Mouse (Mus musculus): Measurements from ENCODE around the gene 1700102P08Rik.

1700102P08Rik gene

GRCm38 (mm10) chr9:108412221-108412620 lies 19.6 kb downstream of the 1700102P08Rik start:
- DNase-seq = peak; percentile 30

DNA sequence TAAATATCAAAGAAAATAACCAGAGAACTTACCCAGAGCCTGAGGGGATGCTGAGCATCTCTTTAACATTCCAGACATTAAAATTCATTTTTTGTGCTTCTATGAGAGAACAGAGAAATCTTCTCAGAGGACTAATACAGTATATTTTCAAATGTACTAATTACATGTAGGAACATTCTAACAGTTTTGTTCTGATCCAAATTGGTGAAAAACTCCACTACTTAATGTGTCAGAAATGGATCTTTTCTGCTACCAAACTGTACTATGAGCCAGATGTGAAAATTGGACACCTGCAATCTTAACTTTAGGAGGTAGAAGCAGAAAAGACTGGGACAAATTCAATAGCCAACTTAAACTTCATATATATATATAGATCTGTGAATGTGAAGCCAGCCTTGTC lies 35.8 kb downstream of the 1700102P08Rik start, which contains the start of gene Ccdc36:
TSS of gene Ccdc36 (minus strand) at position 101 of the 400 bp plus-strand sequence.
- DNase-seq = no peak

- no peak for DNase-seq
Measured at GRCm38 (mm10) chr9:108431431-108432067, 38.9 kb downstream of the 1700102P08Rik start.

DNA sequence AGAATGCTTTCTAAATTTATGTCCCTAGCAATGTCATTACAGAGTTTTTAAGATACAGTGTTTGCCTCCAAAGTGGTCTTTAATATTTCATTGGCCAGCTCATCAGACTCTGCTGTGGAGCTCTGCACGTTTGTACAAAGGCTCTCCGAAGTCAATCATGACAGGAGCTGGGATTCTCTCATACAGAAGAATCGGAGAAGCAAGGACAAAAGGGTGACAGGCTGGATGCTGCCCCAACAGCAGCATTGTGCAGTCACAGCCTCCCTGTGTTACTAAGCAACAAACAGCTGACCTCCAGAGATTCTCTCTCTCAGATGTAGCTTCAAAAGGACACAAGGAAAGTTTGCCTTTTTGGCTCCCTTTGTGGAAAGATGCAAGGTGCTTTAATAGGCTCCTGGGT lies 43.6 kb downstream of the 1700102P08Rik start, which contains the start of gene BC048562:
TSS of gene BC048562 (plus strand) at position 301 of the 400 bp plus-strand sequence.
- no peak for DNase-seq

DNA sequence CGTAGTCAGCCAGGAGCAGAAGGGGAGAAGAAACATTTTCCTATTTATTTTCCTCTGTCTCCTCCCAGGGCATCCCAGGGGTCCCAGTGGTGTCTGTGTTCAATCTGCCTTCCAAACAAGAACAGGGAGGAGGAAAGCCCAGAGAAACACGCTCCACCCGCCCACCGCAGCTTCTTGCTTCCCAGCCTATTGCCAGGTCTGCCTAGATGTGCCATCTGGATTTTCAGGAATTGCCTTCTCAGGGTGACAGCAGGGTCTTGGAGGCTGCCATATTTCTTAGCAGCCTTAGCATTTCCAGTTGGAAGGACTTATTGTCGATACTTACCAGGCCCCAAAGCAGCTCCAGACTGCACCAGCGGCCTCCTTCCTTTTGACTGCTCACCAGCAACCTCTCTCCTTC lies 46.6 kb downstream of the 1700102P08Rik start:
- DNase-seq = no peak

DNA sequence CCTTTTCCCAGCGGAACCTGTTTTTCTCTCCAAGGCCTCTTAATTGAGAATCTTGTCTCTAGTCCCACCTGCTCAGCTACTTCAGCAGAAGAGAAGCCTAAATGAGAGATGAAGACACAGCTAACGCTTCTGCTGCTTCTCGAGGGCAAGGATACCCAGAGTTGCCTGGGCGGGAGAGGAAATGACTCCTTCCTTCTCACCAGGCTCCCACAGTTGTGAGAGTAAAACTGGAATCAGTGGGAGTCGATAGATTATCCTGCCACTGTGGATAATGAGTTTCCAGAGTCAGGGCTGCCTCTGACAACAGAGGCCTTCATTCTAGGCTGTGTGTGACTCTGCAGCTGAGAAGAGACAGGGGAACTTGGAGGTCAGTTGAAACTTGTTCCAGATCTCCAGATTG lies 47.9 kb downstream of the 1700102P08Rik start:
- no peak for DNase-seq

DNA sequence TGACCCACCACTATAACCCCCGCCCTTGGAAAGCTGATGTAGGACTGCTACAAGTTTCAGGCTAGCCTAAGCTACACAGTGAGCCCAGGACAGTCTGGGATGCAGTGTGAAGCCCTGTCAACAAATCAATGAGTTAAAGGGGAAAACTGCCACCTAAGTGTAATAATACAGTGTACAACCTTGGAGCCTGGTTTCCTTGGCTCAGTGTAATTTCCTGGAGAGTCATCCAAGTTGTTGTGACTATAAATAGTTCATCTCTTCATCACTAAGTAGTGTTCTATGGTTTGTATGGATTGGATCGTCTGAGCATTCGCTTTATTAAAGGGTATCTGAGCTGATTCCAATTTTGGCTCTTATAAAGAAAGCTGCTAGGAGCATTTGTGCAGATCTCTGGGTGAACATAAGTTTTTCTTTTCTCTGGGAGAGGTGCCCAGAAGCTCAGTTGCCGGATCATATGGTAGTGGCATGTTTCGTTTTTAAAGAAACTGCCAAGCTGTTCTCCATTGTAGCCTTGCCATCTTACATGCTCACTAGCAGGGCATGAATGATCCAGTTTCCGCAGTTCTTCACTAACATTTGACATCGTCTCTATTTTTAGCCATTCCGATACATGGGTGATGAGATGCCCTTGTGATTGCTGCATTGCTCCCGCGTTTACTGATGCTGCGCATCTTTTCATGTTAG lies 48.8 kb downstream of the 1700102P08Rik start:
- DNase-seq = no peak

GRCm38 (mm10) chr9:108445125-108445524 lies 52.5 kb downstream of the 1700102P08Rik start:
- no peak for DNase-seq

- no peak for DNase-seq
Measured at GRCm38 (mm10) chr9:108449860-108450259, 57.3 kb downstream of the 1700102P08Rik start.

DNA sequence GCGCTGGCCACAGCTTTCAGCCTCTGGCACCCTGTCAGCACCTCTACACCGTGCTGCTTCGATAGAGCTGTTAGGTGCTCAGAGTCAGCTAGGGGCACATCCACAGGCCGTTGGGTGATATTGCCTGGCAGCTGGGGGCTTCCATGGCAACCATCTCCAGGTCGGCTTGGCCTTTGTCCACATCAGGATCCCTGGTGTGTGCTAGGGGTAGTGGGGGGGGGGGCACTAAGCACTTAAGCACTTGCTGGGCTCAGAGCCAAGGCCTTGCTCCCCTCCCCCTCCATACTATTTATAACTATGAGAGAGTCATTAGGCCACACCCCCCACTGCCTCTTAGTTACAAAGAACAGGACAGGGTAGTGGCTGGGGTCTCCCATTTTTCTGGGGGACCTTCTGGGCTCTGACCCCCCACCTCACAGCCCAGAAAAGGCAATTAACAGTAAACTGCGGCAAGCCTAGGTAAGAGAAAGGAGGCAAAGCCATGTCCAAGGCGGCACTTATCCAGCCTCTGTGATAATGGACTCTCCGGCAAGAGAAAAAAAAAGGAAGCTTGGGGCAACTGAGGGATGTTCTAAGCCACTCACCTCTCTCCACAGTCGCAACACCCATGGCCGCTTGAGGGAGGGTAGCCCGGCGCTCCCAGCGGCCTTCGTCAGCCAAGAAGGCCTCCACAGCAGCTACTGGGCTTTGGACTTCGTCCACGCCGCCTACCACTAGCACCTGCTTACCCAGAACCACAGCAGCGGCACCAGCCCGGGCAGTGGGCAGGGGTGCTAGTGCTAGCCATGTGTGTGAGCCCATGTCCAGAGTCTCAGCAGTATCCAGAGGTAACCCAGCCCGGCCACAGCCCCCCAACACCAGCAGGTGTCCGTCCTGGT lies 57.9 kb downstream of the 1700102P08Rik start:
- DNase-seq = peak; percentile 50

DNA sequence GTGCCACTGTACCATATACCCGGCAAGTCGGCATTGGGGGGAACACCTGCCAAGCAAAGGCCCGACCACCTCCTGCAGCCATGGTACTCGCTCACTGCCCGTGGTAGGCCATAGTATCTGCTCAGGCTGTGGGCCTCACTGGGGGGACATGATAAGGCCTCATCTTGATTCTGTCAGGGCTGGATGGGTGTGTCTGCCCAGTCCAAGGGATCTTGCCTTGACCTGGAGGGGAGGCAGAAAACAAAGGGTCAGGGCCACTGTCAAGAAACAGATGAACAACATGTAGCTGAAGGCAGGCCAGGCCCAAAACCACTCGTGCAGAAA lies 58.5 kb downstream of the 1700102P08Rik start:
- DNase-seq = no peak

GRCm38 (mm10) chr9:108451519-108452160 lies 59.0 kb downstream of the 1700102P08Rik start:
- no peak for DNase-seq

- DNase-seq = peak; percentile 90
Measured at GRCm38 (mm10) chr9:108452291-108452906, 59.8 kb downstream of the 1700102P08Rik start.

DNA sequence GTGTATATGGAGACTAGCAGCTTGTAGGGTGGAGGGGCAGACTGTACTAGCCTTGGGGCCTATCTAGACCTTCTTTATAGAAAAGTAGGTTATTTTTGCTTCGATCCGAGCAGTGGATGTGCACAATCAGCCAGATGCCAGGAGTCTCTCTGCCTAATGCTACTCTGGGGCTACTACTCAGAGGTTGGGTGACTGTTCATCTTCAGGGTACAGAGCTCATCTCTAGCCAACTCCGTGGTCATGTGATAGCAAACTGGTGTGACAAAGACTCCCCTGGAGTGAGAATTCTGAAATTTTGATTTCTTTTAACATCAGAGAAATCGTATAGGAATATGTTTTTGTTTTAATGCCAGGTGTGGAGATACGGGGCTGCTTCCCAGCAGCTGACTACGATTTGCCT lies 60.3 kb downstream of the 1700102P08Rik start:
- no peak for DNase-seq

- no peak for DNase-seq
Measured at GRCm38 (mm10) chr9:108453458-108453857, 60.9 kb downstream of the 1700102P08Rik start.

GRCm38 (mm10) chr9:108454429-108454828 lies 61.8 kb downstream of the 1700102P08Rik start:
- no peak for DNase-seq

GRCm38 (mm10) chr9:108455747-108456571 lies 63.4 kb downstream of the 1700102P08Rik start:
- DNase-seq = no peak

DNA sequence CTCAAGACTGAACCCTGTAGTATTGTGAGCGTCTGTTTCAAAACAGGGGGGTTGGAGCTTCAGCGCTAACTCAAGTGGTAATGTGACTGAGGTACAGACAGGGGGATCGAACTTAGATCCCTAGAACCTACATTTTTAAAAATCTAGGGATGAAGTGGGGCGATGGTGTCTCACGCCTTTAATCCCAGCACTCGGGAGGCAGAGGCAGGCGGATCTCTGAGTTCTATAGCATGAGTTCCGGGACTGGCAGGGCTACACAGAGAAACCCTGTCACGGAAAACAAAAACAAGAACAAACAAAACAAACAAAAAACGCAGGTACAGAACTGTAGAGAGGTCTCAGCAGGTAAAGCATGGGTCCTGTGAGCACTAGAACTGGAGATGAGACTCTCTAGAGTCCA lies 64.3 kb downstream of the 1700102P08Rik start:
- no peak for DNase-seq

- DNase-seq = no peak
Measured at GRCm38 (mm10) chr9:108459939-108460318, 67.3 kb downstream of the 1700102P08Rik start.
